Comparison of ENCODE assay signal across 1 mouse cellular context in the genomic region with DNA sequence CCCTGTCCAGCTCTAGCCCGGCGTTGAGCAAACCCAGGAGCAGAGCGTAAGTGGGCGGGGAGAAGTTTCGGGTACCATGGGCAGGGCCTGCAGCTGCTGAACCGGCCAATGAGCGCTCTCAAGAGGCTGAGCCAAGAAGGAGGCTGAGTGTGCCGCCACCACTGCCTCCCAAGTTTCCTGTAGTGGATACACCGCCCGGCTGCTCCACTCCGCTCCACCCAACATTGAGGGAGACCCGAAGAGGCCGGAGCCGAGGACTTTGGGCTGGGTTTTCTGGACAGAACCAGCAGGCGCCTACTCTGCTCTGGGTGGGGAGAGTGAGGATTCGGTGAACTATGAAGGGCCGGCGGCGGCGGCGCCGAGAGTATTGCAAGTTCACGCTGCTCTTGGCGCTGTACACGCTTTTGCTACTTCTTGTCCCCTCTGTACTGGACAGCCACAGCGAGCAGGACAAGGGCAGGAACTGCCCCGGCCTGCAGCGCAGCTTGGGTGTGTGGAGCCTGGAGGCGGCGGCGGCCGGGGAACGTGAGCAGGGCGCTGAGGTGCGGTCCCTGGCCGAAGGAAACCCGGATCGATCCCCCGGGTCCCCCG.
TF ChIP-seq lines count a peak whose summit lies in the region.

A gene (plus strand): TSS at position 180 of the 591 bp plus-strand sequence.

TF ChIP-seq in CH12.LX, 34 proteins besides CTCF, POLR2A, EP300 and RAD21 (continued from another document):
- TF ChIP-seq JUND (conservative IDR thresholded peaks at IDR 0.05; ENCODE audit: low read depth, low read length) (no peak), NRF1 (IDR thresholded peaks at IDR 0.05; ENCODE audit: low read depth, low read length) (no peak), TCF12 (IDR thresholded peaks at IDR 0.05; ENCODE audit: low read depth, low read length) (no peak), PAX5 (IDR thresholded peaks at IDR 0.05; ENCODE audit: low read length) (no peak), USF1 (IDR thresholded peaks at IDR 0.05; ENCODE audit: low read depth, low read length) (no peak), ETS1 (conservative IDR thresholded peaks at IDR 0.05; ENCODE audit: low read depth, low read length) (no peak), ZC3H11A (IDR thresholded peaks at IDR 0.05; ENCODE audit: low read depth, low read length) (no peak), IRF4 (IDR thresholded peaks at IDR 0.05; ENCODE audit: low read depth, low read length) (no peak), E2F4 (IDR thresholded peaks at IDR 0.05; ENCODE audit: insufficient replicate concordance, low read depth, low read length) (no peak), ZKSCAN1 (IDR thresholded peaks at IDR 0.05; ENCODE audit: borderline replicate concordance, low read depth, low read length) (no peak)
